Mouse (Mus musculus): ENCODE measurements around the gene Arhgap45. TPM values are rescaled to one million over a fixed set of nuclear protein-coding genes. Genes with fewer than 3 reads are reported as not detected.

Gene Arhgap45
- polyA plus RNA-seq, 1 experiment from 2014 or later: 2.0 TPM

DNA sequence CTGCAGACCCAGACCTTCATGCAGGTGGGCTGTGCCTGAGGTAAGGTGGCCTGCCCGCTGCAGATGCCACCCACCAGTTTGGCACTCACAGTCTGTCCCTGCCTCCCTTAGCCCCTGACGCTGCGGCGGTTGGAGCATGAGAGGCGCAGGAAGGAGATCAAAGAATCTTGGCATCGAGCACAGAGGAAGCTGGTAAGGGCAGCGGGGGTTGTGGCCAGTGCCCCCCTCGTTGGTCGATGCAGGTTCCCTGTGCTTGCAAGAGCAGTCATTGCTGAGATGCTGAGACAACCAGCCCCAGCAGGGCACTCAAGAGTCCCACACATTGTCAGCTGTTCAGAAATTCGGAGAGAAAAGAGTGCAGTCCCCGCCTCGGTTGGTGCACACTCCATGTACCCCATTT, 5.7 kb downstream of the Arhgap45 start:
- ATAC-seq (ENCODE audit: low FRiP score, low TSS enrichment) (no peak), DNase-seq (ENCODE audit: low spot score) (no peak)
- H3K9me3 ChIP-seq (ENCODE audit: control insufficient read depth, low read length): no peaks in the 10 kb centered on the region
- H3K4me1 ChIP-seq (replicated peaks; ENCODE audit: control insufficient read depth, insufficient read depth): 0 out of 2 replicates have a peak, but pooled peaks cover 3% of the 10 kb centered on the region
- 87% methylated on average over 12 of the region's 12 CpGs for WGBS
- H3K4me2 ChIP-seq (replicated peaks; ENCODE audit: low read depth): no peak overlapping the region
- no peak overlapping the region for H3K4me3 ChIP-seq (ENCODE audit: low read depth, low read length)
- no peaks in the 10 kb centered on the region for H3K27me3 ChIP-seq (ENCODE audit: control insufficient read depth, insufficient read depth, low read length)
- no peaks in the 10 kb centered on the region for H3K36me3 ChIP-seq (ENCODE audit: control insufficient read depth, insufficient read depth, low read length)
- H3K9ac ChIP-seq (ENCODE audit: low read length): no peak overlapping the region
- no peak overlapping the region for H3K27ac ChIP-seq (replicated peaks)
- no peak for TF ChIP-seq CTCF (IDR thresholded peaks at IDR 0.05; ENCODE audit: low read depth)
- no peak for TF ChIP-seq EP300 (optimal IDR thresholded peaks at IDR 0.05)

GRCm38 (mm10) chr10:80022806-80023205, 6.4 kb downstream of the Arhgap45 start:
- 94% methylated on average over 8 of the region's 8 CpGs for WGBS
- H3K4me2 ChIP-seq (replicated peaks; ENCODE audit: low read depth): no peak overlapping the region
- ATAC-seq (ENCODE audit: low FRiP score, low TSS enrichment): no peak
- 0 out of 2 replicates have a peak, but pooled peaks cover 3% of the 10 kb centered on the region for H3K4me1 ChIP-seq (replicated peaks; ENCODE audit: control insufficient read depth, insufficient read depth)
- no peaks in the 10 kb centered on the region for H3K27me3 ChIP-seq (ENCODE audit: control insufficient read depth, insufficient read depth, low read length)
- H3K27ac ChIP-seq (replicated peaks): no peak overlapping the region
- H3K36me3 ChIP-seq (ENCODE audit: control insufficient read depth, insufficient read depth, low read length): no peaks in the 10 kb centered on the region
- DNase-seq (ENCODE audit: low spot score): no peak
- TF ChIP-seq EP300 (optimal IDR thresholded peaks at IDR 0.05): no peak
- no peak for TF ChIP-seq CTCF (IDR thresholded peaks at IDR 0.05; ENCODE audit: low read depth)
- no peak overlapping the region for H3K9ac ChIP-seq (ENCODE audit: low read length)
- no peaks in the 10 kb centered on the region for H3K9me3 ChIP-seq (ENCODE audit: control insufficient read depth, low read length)
- H3K4me3 ChIP-seq (ENCODE audit: low read depth, low read length): no peak overlapping the region

DNA sequence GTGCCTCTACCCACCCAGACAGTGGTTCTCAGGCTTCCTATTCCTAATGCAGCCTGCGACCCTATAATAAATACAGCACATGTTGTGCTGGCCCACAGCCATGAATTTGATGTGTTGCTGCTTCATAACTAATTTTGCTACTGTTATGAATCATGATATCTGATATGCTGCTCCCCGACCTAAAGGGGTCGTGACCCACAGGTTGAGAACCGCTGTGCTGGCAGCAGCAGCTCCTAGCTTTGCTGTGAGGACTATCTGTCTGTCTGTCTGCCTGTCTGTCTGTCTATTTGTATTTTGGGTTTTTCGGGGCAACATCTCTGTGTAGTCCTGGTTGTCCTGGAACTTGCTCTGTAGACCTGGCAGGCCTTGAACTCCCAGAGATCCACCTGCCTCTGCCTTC, 7.3 kb downstream of the Arhgap45 start:
- no peak for DNase-seq (ENCODE audit: low spot score)
- no peaks in the 10 kb centered on the region for H3K9me3 ChIP-seq (ENCODE audit: control insufficient read depth, low read length)
- H3K4me1 ChIP-seq (replicated peaks; ENCODE audit: control insufficient read depth, insufficient read depth): 0 out of 2 replicates have a peak, but pooled peaks cover under 1% of the 10 kb centered on the region
- no peak overlapping the region for H3K27ac ChIP-seq (replicated peaks)
- ATAC-seq (ENCODE audit: low FRiP score, low TSS enrichment): no peak
- no peak overlapping the region for H3K4me2 ChIP-seq (replicated peaks; ENCODE audit: low read depth)
- WGBS: 54% methylated on average over 5 of the region's 5 CpGs
- H3K4me3 ChIP-seq (ENCODE audit: low read depth, low read length): no peak overlapping the region
- H3K9ac ChIP-seq (ENCODE audit: low read length): no peak overlapping the region
- no peaks in the 10 kb centered on the region for H3K36me3 ChIP-seq (ENCODE audit: control insufficient read depth, insufficient read depth, low read length)
- TF ChIP-seq CTCF (IDR thresholded peaks at IDR 0.05; ENCODE audit: low read depth): no peak
- TF ChIP-seq EP300 (optimal IDR thresholded peaks at IDR 0.05): no peak
- no peaks in the 10 kb centered on the region for H3K27me3 ChIP-seq (ENCODE audit: control insufficient read depth, insufficient read depth, low read length)

GRCm38 (mm10) chr10:80024229-80025043, 8.0 kb downstream of the Arhgap45 start:
- H3K27ac ChIP-seq (replicated peaks): peak overlapping the region; percentile 56
- H3K9me3 ChIP-seq (ENCODE audit: control insufficient read depth, low read length): no peaks in the 10 kb centered on the region
- DNase-seq (ENCODE audit: low spot score) (no peak), ATAC-seq (ENCODE audit: low FRiP score, low TSS enrichment) (no peak)
- no peak overlapping the region for H3K4me2 ChIP-seq (replicated peaks; ENCODE audit: low read depth)
- 74% methylated on average over 15 of the region's 15 CpGs for WGBS
- H3K36me3 ChIP-seq (ENCODE audit: control insufficient read depth, insufficient read depth, low read length): no peaks in the 10 kb centered on the region
- H3K27me3 ChIP-seq (ENCODE audit: control insufficient read depth, insufficient read depth, low read length): no peaks in the 10 kb centered on the region
- H3K9ac ChIP-seq (ENCODE audit: low read length): 0 out of 2 replicates have a peak overlapping the region, but pooled peaks have one; percentile 13
- no peaks in the 10 kb centered on the region for H3K4me1 ChIP-seq (replicated peaks; ENCODE audit: control insufficient read depth, insufficient read depth)
- TF ChIP-seq CTCF (IDR thresholded peaks at IDR 0.05; ENCODE audit: low read depth): no peak
- TF ChIP-seq EP300 (optimal IDR thresholded peaks at IDR 0.05): no peak
- H3K4me3 ChIP-seq (ENCODE audit: low read depth, low read length): no peak overlapping the region

- H3K9me3 ChIP-seq (ENCODE audit: control insufficient read depth, low read length): no peaks in the 10 kb centered on the region
- H3K36me3 ChIP-seq (ENCODE audit: control insufficient read depth, insufficient read depth, low read length): no peaks in the 10 kb centered on the region
- no peak overlapping the region for H3K9ac ChIP-seq (ENCODE audit: low read length)
- no peak for TF ChIP-seq CTCF (IDR thresholded peaks at IDR 0.05; ENCODE audit: low read depth)
- TF ChIP-seq EP300 (optimal IDR thresholded peaks at IDR 0.05): no peak
- peak overlapping the region; percentile 56; the same call in 1 of the 2 replicates for H3K27ac ChIP-seq (replicated peaks)
- WGBS: 54% methylated on average over 4 of the region's 4 CpGs
- H3K4me2 ChIP-seq (replicated peaks; ENCODE audit: low read depth): no peak overlapping the region
- no peaks in the 10 kb centered on the region for H3K4me1 ChIP-seq (replicated peaks; ENCODE audit: control insufficient read depth, insufficient read depth)
- H3K4me3 ChIP-seq (ENCODE audit: low read depth, low read length): no peak overlapping the region
- ATAC-seq (ENCODE audit: low FRiP score, low TSS enrichment) (no peak), DNase-seq (ENCODE audit: low spot score) (no peak)
- H3K27me3 ChIP-seq (ENCODE audit: control insufficient read depth, insufficient read depth, low read length): no peaks in the 10 kb centered on the region
Measured at GRCm38 (mm10) chr10:80025044-80025347, 8.5 kb downstream of the Arhgap45 start.

DNA sequence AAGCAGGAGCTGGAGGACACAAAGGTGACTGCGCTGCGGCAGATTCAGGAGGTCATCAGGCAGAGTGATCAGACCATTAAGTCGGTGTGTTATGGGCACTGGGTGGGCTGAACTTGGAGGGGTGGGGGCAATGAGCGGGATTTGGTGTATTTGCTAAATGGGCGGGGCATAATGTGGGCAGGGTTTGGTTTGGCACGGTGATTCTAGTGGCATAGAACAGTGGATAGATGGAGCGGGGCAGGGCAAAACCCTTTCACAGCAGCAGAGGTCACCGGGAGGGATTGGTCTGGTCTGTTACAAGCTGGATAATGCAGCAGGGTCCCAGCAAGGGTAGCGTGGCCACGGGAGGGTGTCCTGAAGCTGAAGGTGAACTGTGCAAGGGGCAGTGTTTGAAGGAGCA, 9.0 kb downstream of the Arhgap45 start:
- no peaks in the 10 kb centered on the region for H3K36me3 ChIP-seq (ENCODE audit: control insufficient read depth, insufficient read depth, low read length)
- ATAC-seq (ENCODE audit: low FRiP score, low TSS enrichment): 0 out of 2 replicates have a peak, but pooled peaks have one; percentile 1
- TF ChIP-seq CTCF (IDR thresholded peaks at IDR 0.05; ENCODE audit: low read depth): no peak
- TF ChIP-seq EP300 (optimal IDR thresholded peaks at IDR 0.05): no peak

More for the DNA sequence above, 9.0 kb downstream of the Arhgap45 start:
- H3K27me3 ChIP-seq (ENCODE audit: control insufficient read depth, insufficient read depth, low read length): no peaks in the 10 kb centered on the region
- H3K4me3 ChIP-seq (ENCODE audit: low read depth, low read length): no peak overlapping the region
- no peak overlapping the region for H3K9ac ChIP-seq (ENCODE audit: low read length)
- no peak for DNase-seq (ENCODE audit: low spot score)
- H3K4me2 ChIP-seq (replicated peaks; ENCODE audit: low read depth): no peak overlapping the region
- H3K9me3 ChIP-seq (ENCODE audit: control insufficient read depth, low read length): no peaks in the 10 kb centered on the region
- no peaks in the 10 kb centered on the region for H3K4me1 ChIP-seq (replicated peaks; ENCODE audit: control insufficient read depth, insufficient read depth)
- no peak overlapping the region for H3K27ac ChIP-seq (replicated peaks)
- WGBS: 65% methylated on average over 10 of the region's 10 CpGs

Measured in stomach, postnatal 0 days (tissue).